Mouse (Mus musculus) brain, embryonic 14.5 days (tissue): ENCODE results near the gene Atxn10.

Experiments
- CTCF ChIP-seq: fragments of 200-500 bp; IDR thresholded peaks from 2 replicates; pipeline ENCODE4 v1.5.1; 2012; ENCODE audit warnings: inconsistent platforms, mild to moderate bottlenecking, moderate library complexity, borderline replicate concordance; ENCODE audit not compliant: insufficient read depth, insufficient read length; ENCODE audit errors: extremely low read depth
- POLR2A ChIP-seq: fragments of 200-500 bp; IDR thresholded peaks from 2 replicates; pipeline ENCODE4 v1.6.1; 2012; ENCODE audit warnings: mild to moderate bottlenecking, inconsistent platforms, borderline replicate concordance; ENCODE audit not compliant: poor library complexity, insufficient read depth, insufficient read length, severe bottlenecking; ENCODE audit errors: extremely low read depth

GRCm38 (mm10) chr15:85469401-85469800 lies 133.4 kb downstream of the Atxn10 start:
- TF ChIP-seq POLR2A (no peak), CTCF (no peak)
